Mouse (Mus musculus): ENCODE data around the gene Slc16a14.

GRCm38 (mm10) chr1:84897364-84897763, 37.6 kb downstream of the Slc16a14 start:
- TF ChIP-seq ZNF384 (IDR thresholded peaks at IDR 0.05; ENCODE audit: low read depth, low read length) = no peak
- TF ChIP-seq CHD2 (IDR thresholded peaks at IDR 0.05; ENCODE audit: low read depth, low read length) = no peak
- TF ChIP-seq HCFC1 (IDR thresholded peaks at IDR 0.05; ENCODE audit: borderline replicate concordance, insufficient read depth, low read length) = no peak
- no peak for TF ChIP-seq ZC3H11A (IDR thresholded peaks at IDR 0.05; ENCODE audit: borderline replicate concordance, low read depth, low read length)
- TF ChIP-seq MAFK (IDR thresholded peaks at IDR 0.05; ENCODE audit: insufficient read depth, low read depth, low read length) = no peak
